Mouse (Mus musculus): ENCODE results near the gene A230050P20Rik. TPM values are rescaled to one million over a fixed set of nuclear protein-coding genes. Genes with fewer than 3 reads are reported as not detected.

The A230050P20Rik gene
- polyA plus RNA-seq, 1 experiment from 2014 or later: 14.1 TPM

DNA sequence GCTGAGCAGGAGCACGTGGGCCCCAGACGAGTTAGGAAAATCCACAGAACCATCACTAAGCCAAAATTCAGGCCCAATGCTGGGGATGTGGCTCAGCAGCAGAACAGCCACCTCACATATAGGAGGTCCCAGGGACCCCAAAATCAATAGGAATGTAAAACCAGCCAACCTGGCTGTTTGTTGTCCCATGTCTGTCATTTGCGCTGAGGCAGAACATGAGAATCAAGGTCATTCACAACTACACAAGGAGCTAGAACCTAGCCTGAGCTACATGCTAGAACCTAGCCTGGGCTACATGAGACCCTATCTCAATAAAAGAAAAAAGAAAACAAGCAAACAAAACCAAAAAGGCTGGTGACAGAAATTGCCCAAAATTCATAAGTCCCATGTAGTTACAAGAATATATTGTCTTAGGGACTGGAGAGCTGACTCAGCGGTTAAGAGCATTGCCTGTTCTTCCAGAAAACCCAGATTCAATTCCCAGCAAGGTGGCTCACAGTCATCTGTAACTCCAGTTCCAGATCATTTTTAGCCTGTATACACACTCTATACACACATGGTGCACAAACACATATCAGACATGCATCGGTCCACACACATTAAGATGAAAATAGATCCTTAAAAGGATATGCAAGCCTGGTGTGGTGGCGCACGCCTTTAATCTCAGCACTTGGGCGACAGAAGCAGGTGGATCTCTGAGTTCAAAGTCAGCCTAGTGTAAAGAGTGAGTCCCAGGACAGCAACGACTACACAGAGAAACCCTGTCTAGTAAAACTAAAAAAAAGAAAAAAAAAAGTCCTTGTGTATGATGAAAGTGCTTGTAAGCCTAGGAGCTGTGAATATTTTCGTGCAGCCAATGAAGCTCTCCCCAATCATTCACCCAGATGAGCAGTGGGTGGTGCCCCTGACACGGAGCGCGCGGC is 8.9 kb downstream of the A230050P20Rik start:
- 36% methylated on average over 14 of the region's 14 CpGs for WGBS
- peak overlapping the region; percentile 66 for H3K4me2 ChIP-seq (ENCODE audit: low read length)
- no peaks in the 10 kb centered on the region for H3K9me3 ChIP-seq (ENCODE audit: control insufficient read depth, low read length)
- ATAC-seq (replicated peaks; ENCODE audit: low FRiP score, low TSS enrichment, low read depth): 0 out of 2 replicates have a peak, but pooled peaks have one; percentile 1
- H3K9ac ChIP-seq (ENCODE audit: low read length): peak overlapping the region; percentile 32; the same call in 1 of the 2 replicates
- peaks cover 5% of the 10 kb centered on the region; the same call in 1 of the 2 replicates for H3K4me1 ChIP-seq (replicated peaks; ENCODE audit: control insufficient read depth, insufficient read depth, low read length)
- DNase-seq (ENCODE audit: low spot score): no peak
- H3K36me3 ChIP-seq (ENCODE audit: control insufficient read depth, insufficient read depth, low read length): no peaks in the 10 kb centered on the region; the same call in 1 of the 2 replicates
- H3K27ac ChIP-seq (ENCODE audit: low read depth): no peak overlapping the region
- H3K27me3 ChIP-seq (replicated peaks; ENCODE audit: control insufficient read depth, insufficient read depth, low read length): no peaks in the 10 kb centered on the region
- peak overlapping the region; percentile 33 for H3K4me3 ChIP-seq (ENCODE audit: low read depth, low read length)

DNA sequence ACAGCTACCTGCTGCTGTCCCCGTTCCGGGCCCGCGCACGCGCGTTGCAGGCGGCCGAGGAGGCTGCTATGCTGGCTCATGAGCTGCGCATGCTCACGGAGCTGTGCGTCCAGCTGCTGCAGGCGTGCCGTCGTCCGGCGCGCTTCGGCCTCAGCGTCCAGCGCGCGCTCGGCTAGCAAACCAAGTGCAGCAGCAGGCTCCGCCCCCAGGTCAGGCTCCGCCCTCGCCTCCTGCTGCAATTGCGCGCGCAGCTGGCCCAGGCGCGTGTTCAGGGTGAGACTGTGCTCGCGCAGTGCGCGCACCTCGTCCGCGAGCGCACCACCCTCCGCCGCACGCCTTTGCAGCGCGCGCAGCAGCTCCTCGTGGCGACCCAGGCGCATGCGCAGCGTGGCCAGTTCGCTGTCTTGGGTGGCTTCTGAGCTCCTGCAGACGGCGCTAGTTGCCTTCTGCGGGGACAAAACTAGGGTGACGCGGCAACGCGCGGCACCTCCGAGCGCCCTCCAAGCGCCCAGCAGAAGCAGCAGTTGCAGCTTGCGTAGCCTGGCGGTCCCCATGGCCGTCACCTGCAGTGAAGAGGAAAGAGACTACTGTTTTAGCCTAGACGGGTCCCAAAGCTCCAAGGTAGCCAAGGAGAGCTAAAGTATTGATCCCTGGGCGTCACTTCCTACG is 9.7 kb downstream of the A230050P20Rik start:
- Histone ChIP-seq H3K27ac (ENCODE audit: low read depth) (peak overlapping the region; percentile 91), H3K4me3 (ENCODE audit: low read depth, low read length) (peak overlapping the region; percentile 36), H3K27me3 (replicated peaks; ENCODE audit: control insufficient read depth, insufficient read depth, low read length) (no peaks in the 10 kb centered on the region), H3K36me3 (ENCODE audit: control insufficient read depth, insufficient read depth, low read length) (no peaks in the 10 kb centered on the region; the same call in 1 of the 2 replicates), H3K9ac (ENCODE audit: low read length) (peak overlapping the region; percentile 66), H3K4me2 (ENCODE audit: low read length) (peak overlapping the region; percentile 66), H3K9me3 (ENCODE audit: control insufficient read depth, low read length) (no peaks in the 10 kb centered on the region), H3K4me1 (replicated peaks; ENCODE audit: control insufficient read depth, insufficient read depth, low read length) (peaks cover 5% of the 10 kb centered on the region; the same call in 1 of the 2 replicates)
- ATAC-seq (replicated peaks; ENCODE audit: low FRiP score, low TSS enrichment, low read depth) (peak; percentile 97), DNase-seq (ENCODE audit: low spot score) (peak; percentile 97)
- WGBS: under 1% methylated on average over 69 of the region's 69 CpGs

DNA sequence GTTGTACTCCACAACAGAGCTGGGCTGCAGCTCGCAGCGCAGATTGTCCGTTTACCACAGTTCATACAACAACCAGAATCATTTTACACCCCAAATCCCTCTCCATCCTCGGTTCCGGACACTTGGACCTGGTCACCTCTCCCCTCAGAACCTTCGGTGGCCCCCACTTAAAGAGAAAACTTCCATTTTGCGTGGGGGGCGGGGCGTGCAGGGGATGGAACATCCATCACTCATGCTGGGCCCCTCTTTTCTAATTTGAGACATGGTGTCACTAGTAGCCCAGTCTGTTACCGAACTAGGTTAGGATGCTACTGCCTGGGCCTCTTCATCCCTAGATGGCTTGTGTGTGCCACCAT is 10.2 kb downstream of the A230050P20Rik start:
- Histone ChIP-seq H3K9ac (ENCODE audit: low read length) (peak overlapping the region; percentile 66), H3K27ac (ENCODE audit: low read depth) (peak overlapping the region; percentile 91), H3K4me1 (replicated peaks; ENCODE audit: control insufficient read depth, insufficient read depth, low read length) (peaks cover 5% of the 10 kb centered on the region; the same call in 1 of the 2 replicates), H3K27me3 (replicated peaks; ENCODE audit: control insufficient read depth, insufficient read depth, low read length) (no peaks in the 10 kb centered on the region), H3K4me2 (ENCODE audit: low read length) (peak overlapping the region; percentile 66), H3K9me3 (ENCODE audit: control insufficient read depth, low read length) (no peaks in the 10 kb centered on the region), H3K4me3 (ENCODE audit: low read depth, low read length) (peak overlapping the region; percentile 36), H3K36me3 (ENCODE audit: control insufficient read depth, insufficient read depth, low read length) (no peaks in the 10 kb centered on the region)
- DNase-seq (ENCODE audit: low spot score): no peak
- WGBS: 15% methylated on average over 10 of the region's 10 CpGs
- ATAC-seq (replicated peaks; ENCODE audit: low FRiP score, low TSS enrichment, low read depth): 0 out of 2 replicates have a peak, but pooled peaks have one; percentile 0

DNA sequence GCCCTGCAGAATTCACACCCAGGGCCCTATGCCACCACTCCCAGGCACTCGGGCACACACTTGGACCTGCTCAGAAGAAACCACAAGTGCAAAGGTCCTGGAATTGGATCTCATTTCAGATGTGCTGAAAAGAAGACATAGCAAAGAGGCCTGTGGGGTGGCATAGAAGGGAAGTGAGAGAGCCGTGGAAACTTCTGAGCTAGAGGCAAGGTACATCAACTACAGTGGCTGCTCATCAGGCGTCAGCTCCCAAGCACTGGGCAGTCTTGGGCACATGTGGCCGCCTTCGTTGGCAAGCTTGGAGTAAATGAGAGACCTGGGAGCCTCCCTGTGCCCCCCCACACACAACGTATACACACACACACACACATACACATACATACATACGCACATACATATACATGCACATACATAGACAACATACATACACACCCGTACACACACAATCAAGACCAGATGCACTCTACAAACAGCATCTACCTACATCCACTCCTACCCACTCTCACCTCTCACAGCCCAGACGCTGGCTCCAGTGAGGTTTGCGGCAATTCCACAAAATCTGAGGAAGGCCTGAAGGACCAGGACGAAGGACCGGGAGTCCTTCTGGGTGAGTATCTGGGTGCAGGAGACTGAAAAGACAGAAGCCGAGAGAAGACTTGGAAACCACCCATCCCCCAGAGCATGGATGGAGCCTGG is 10.8 kb downstream of the A230050P20Rik start, which contains the start of gene Angptl6:
Angptl6 (minus strand) TSS at position 631 of the 696 bp plus-strand sequence.
- ATAC-seq (replicated peaks; ENCODE audit: low FRiP score, low TSS enrichment, low read depth) (no peak), DNase-seq (ENCODE audit: low spot score) (peak; percentile 53)
- H3K36me3 ChIP-seq (ENCODE audit: control insufficient read depth, insufficient read depth, low read length): no peaks in the 10 kb centered on the region
- H3K27ac ChIP-seq (ENCODE audit: low read depth): peak within 1 kb of the TSS; percentile 91
- H3K4me2 ChIP-seq (ENCODE audit: low read length): peak within 1 kb of the TSS; percentile 66
- H3K9ac ChIP-seq (ENCODE audit: low read length): peak within 1 kb of the TSS; percentile 66
- peaks cover 5% of the 10 kb centered on the region; the same call in 1 of the 2 replicates for H3K4me1 ChIP-seq (replicated peaks; ENCODE audit: control insufficient read depth, insufficient read depth, low read length)
- H3K4me3 ChIP-seq (ENCODE audit: low read depth, low read length): peak within 1 kb of the TSS; percentile 36
- H3K27me3 ChIP-seq (replicated peaks; ENCODE audit: control insufficient read depth, insufficient read depth, low read length): no peaks in the 10 kb centered on the region
- H3K9me3 ChIP-seq (ENCODE audit: control insufficient read depth, low read length): no peaks in the 10 kb centered on the region
- 66% methylated on average over 13 of the region's 13 CpGs for WGBS

DNA sequence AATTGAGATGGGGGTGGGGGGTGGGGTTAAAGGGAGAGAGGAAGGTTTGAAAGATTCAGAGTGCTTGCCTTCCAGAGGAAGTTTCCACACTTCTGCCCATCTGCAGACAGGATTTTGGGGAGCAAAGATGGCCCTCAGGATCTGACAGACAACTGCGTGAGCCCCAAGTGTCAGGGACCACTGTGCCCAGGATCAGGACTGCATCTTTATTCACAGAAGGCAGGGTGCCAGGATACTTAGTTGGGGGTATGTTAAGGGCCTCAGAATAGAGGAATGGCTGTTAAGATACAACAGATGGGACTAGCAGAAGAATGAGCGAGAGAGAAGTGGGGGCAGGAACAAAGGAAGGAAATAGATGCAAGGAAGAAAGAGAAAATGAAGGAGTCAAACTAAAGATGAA is 18.1 kb downstream of the A230050P20Rik start:
- no peak overlapping the region for H3K4me2 ChIP-seq (ENCODE audit: low read length)
- WGBS: 95% methylated on average over 2 of the region's 2 CpGs
- no peak overlapping the region for H3K27ac ChIP-seq (ENCODE audit: low read depth)
- peaks cover 23% of the 10 kb centered on the region for H3K36me3 ChIP-seq (ENCODE audit: control insufficient read depth, insufficient read depth, low read length)
- H3K4me1 ChIP-seq (replicated peaks; ENCODE audit: control insufficient read depth, insufficient read depth, low read length): 0 out of 2 replicates have a peak, but pooled peaks cover 3% of the 10 kb centered on the region
- no peak overlapping the region for H3K4me3 ChIP-seq (ENCODE audit: low read depth, low read length)
- ATAC-seq (replicated peaks; ENCODE audit: low FRiP score, low TSS enrichment, low read depth) (no peak), DNase-seq (ENCODE audit: low spot score) (no peak)
- no peaks in the 10 kb centered on the region for H3K27me3 ChIP-seq (replicated peaks; ENCODE audit: control insufficient read depth, insufficient read depth, low read length)
- H3K9me3 ChIP-seq (ENCODE audit: control insufficient read depth, low read length): no peaks in the 10 kb centered on the region
- H3K9ac ChIP-seq (ENCODE audit: low read length): no peak overlapping the region

DNA sequence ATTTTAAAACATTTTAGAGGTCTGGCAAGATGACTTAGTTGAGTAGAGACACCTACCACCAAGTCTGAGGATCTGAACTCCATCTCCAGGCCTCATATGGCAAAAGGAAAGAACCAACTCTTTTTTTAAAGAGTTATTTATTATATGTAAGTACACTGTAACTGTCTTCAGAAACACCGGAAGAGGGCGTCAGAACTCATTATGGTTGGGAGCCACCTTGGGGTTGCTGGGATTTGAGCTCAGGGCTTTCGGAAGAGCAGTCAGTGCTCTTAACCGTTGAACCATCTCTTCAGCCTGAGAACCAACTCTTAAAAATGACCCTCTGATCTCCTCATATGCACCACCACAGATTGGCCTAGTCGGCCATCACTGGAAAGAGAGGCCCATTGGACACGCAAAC is 18.7 kb downstream of the A230050P20Rik start:
- Histone ChIP-seq H3K27ac (ENCODE audit: low read depth) (no peak overlapping the region; the same call in 1 of the 2 replicates), H3K9me3 (ENCODE audit: control insufficient read depth, low read length) (no peaks in the 10 kb centered on the region), H3K36me3 (ENCODE audit: control insufficient read depth, insufficient read depth, low read length) (peaks cover 30% of the 10 kb centered on the region), H3K4me1 (replicated peaks; ENCODE audit: control insufficient read depth, insufficient read depth, low read length) (0 out of 2 replicates have a peak, but pooled peaks cover 3% of the 10 kb centered on the region), H3K4me3 (ENCODE audit: low read depth, low read length) (no peak overlapping the region), H3K9ac (ENCODE audit: low read length) (no peak overlapping the region), H3K4me2 (ENCODE audit: low read length) (peak overlapping the region; percentile 75), H3K27me3 (replicated peaks; ENCODE audit: control insufficient read depth, insufficient read depth, low read length) (no peaks in the 10 kb centered on the region)
- 93% methylated on average over 6 of the region's 6 CpGs for WGBS
- ATAC-seq (replicated peaks; ENCODE audit: low FRiP score, low TSS enrichment, low read depth): no peak
- no peak for DNase-seq (ENCODE audit: low spot score)

DNA sequence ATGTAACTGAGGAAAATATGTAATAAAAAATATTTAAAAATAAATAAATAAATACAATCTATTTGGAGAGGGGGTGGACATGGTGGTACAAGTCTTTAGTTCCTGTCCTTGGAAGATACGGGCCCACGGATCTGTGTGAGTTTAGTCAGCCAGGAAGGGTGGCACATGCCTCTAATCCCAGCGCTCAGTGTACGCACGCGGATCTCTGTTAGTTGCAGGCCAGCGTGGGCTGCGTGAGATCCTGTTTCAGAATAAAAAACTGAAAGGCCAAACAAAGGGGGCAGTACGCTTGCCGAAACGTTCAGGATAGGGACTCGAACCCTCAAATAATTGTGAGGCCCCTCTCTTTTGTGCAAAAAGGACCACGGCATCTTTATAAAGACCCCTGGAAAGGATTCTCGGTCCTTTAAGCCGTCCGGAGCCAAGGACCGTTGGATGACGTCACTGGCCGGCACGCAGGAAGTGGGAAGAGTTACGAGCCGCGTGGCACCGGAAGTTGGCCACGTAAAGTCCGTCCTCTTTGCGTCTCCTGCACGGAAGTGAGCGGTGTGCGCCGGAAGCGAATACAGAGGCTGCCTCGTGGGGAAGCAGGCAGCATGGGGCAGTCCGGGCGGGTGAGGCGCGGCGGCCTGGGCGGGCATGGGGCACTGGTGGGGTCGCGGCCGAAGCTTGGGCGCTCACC is 19.4 kb downstream of the A230050P20Rik start, which contains the start of gene Ppan:
Ppan (plus strand) TSS at position 472 of the 682 bp plus-strand sequence.
- peak; percentile 95 for DNase-seq (ENCODE audit: low spot score)
- WGBS: under 1% methylated on average over 41 of the region's 43 CpGs
- peaks cover 36% of the 10 kb centered on the region for H3K36me3 ChIP-seq (ENCODE audit: control insufficient read depth, insufficient read depth, low read length)
- H3K4me2 ChIP-seq (ENCODE audit: low read length): peak within 1 kb of the TSS; percentile 75
- H3K4me3 ChIP-seq (ENCODE audit: low read depth, low read length): peak within 1 kb of the TSS; percentile 65
- 0 out of 2 replicates have a peak, but pooled peaks cover 3% of the 10 kb centered on the region for H3K4me1 ChIP-seq (replicated peaks; ENCODE audit: control insufficient read depth, insufficient read depth, low read length)
- no peaks in the 10 kb centered on the region for H3K27me3 ChIP-seq (replicated peaks; ENCODE audit: control insufficient read depth, insufficient read depth, low read length)
- peak within 1 kb of the TSS; percentile 88 for H3K9ac ChIP-seq (ENCODE audit: low read length)
- H3K9me3 ChIP-seq (ENCODE audit: control insufficient read depth, low read length): no peaks in the 10 kb centered on the region
- peak; percentile 95 for ATAC-seq (replicated peaks; ENCODE audit: low FRiP score, low TSS enrichment, low read depth)
- H3K27ac ChIP-seq (ENCODE audit: low read depth): peak within 1 kb of the TSS; percentile 94

Measured in intestine, embryonic 14.5 days (tissue).